Mouse (Mus musculus) liver, embryonic 14.5 days (tissue): ENCODE data around the gene Acsm3.

Source experiments
- CTCF ChIP-seq: IDR thresholded peaks from 2 replicates; pipeline ENCODE4 v1.5.1; 2016; ENCODE audit warnings: antibody characterized with exemption, low read depth, control low read depth
- EP300 ChIP-seq: IDR thresholded peaks from 2 replicates; pipeline ENCODE4 v1.6.1; 2016; ENCODE audit warnings: antibody characterized with exemption, low read depth

DNA sequence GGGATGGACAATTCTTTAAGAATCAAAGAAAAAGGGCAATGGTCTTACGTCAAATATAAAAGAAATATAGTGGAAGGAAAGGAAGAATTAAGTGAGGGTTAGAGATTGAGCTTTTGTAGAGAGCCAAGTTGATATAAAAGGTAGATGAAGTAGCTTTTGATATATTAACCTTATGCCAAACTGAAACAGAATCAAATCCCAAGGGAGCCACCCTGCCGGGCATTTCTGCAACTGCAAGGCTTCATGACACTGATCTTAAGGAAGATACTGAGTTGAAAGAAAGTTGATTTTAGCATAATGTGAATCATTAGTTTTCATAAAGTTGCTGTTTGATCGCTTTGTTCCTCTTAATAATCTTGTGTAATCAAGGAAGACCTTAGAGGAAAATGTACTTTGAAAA lies 28.3 kb downstream of the Acsm3 start:
- no peak for TF ChIP-seq CTCF
- no peak for TF ChIP-seq EP300
